Mouse (Mus musculus): ENCODE data around the gene Prss50. TPM values are rescaled to one million over a fixed set of nuclear protein-coding genes. Genes with fewer than 3 reads are reported as not detected.
A peak's percentile ranks its signal among the peaks of the same experiment; 100 is the strongest.

Prss50 gene
- polyA plus RNA-seq, 1 experiment from 2014 or later: 0.15 TPM

- no peak overlapping the region for H3K4me2 ChIP-seq (replicated peaks)
- WGBS: 70% methylated on average over 10 of the region's 10 CpGs
- H3K27ac ChIP-seq (replicated peaks): no peak overlapping the region
- peaks cover 8% of the 10 kb centered on the region; the same call in 1 of the 2 replicates for H3K4me1 ChIP-seq
- no peak overlapping the region for H3K4me3 ChIP-seq
- no peaks in the 10 kb centered on the region for H3K27me3 ChIP-seq
- no peak for ATAC-seq (replicated peaks)
- no peaks in the 10 kb centered on the region for H3K9me3 ChIP-seq
- H3K36me3 ChIP-seq: no peaks in the 10 kb centered on the region
- no peak overlapping the region for H3K9ac ChIP-seq (replicated peaks)
These were observed 35.7 kb downstream of the Prss50 start for GRCm38 (mm10) chr9:110893429-110893828.

GRCm38 (mm10) chr9:110895507-110895906 lies 37.7 kb downstream of the Prss50 start:
- H3K4me3 ChIP-seq: no peak overlapping the region
- no peaks in the 10 kb centered on the region for H3K36me3 ChIP-seq
- H3K4me1 ChIP-seq: peaks cover 8% of the 10 kb centered on the region; the same call in 1 of the 2 replicates
- no peak for ATAC-seq (replicated peaks)
- H3K27ac ChIP-seq (replicated peaks): no peak overlapping the region
- H3K9ac ChIP-seq (replicated peaks): no peak overlapping the region
- 63% methylated on average over 5 of the region's 5 CpGs for WGBS
- H3K27me3 ChIP-seq: no peaks in the 10 kb centered on the region
- no peak overlapping the region for H3K4me2 ChIP-seq (replicated peaks)
- H3K9me3 ChIP-seq: no peaks in the 10 kb centered on the region

GRCm38 (mm10) chr9:110895994-110896393 lies 38.2 kb downstream of the Prss50 start:
- H3K27me3 ChIP-seq: no peaks in the 10 kb centered on the region
- no peak overlapping the region for H3K4me3 ChIP-seq
- no peak overlapping the region for H3K27ac ChIP-seq (replicated peaks)
- WGBS: 13% methylated on average over 7 of the region's 7 CpGs
- 0 out of 2 replicates have a peak, but pooled peaks have one; percentile 26 for ATAC-seq (replicated peaks)
- H3K4me2 ChIP-seq (replicated peaks): 0 out of 2 replicates have a peak overlapping the region, but pooled peaks have one; percentile 12
- no peaks in the 10 kb centered on the region for H3K36me3 ChIP-seq
- no peaks in the 10 kb centered on the region for H3K9me3 ChIP-seq
- no peak overlapping the region for H3K9ac ChIP-seq (replicated peaks)
- peaks cover 8% of the 10 kb centered on the region; the same call in 1 of the 2 replicates for H3K4me1 ChIP-seq

DNA sequence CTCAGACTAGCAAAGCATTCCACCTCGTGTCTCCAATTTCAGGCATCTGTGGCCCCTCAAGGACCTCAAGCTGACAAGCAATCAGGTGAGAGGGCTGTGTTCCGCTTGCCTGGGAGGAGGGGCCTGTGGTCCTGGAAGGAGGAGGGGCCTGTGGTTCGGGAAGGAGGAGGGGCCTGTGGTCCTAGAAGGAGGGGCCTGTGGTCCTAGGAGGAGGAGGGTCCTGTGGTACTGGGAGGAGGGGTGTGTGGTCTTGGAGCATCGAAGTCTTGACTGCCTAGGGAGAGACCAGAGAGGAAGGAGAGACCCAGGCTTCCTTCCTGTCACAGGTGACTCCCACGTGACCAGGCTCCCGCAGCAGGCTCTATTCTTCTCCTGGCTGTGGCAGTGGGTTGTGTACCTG lies 38.8 kb downstream of the Prss50 start:
- no peaks in the 10 kb centered on the region for H3K9me3 ChIP-seq
- no peak overlapping the region for H3K9ac ChIP-seq (replicated peaks)
- no peaks in the 10 kb centered on the region for H3K27me3 ChIP-seq
- no peak overlapping the region for H3K27ac ChIP-seq (replicated peaks)
- WGBS: 9% methylated on average over 6 of the region's 6 CpGs
- ATAC-seq (replicated peaks): 0 out of 2 replicates have a peak, but pooled peaks have one; percentile 48
- H3K36me3 ChIP-seq: no peaks in the 10 kb centered on the region
- peaks cover 8% of the 10 kb centered on the region; the same call in 1 of the 2 replicates for H3K4me1 ChIP-seq
- no peak overlapping the region for H3K4me3 ChIP-seq
- 0 out of 2 replicates have a peak overlapping the region, but pooled peaks have one; percentile 12 for H3K4me2 ChIP-seq (replicated peaks)

GRCm38 (mm10) chr9:110899451-110900008 lies 41.8 kb downstream of the Prss50 start:
- 63% methylated on average over 10 of the region's 10 CpGs for WGBS
- Histone ChIP-seq H3K4me2 (replicated peaks) (no peak overlapping the region), H3K9me3 (no peaks in the 10 kb centered on the region), H3K4me3 (no peak overlapping the region), H3K4me1 (peaks cover 8% of the 10 kb centered on the region; the same call in 1 of the 2 replicates), H3K27me3 (no peaks in the 10 kb centered on the region), H3K36me3 (no peaks in the 10 kb centered on the region), H3K9ac (replicated peaks) (no peak overlapping the region), H3K27ac (replicated peaks) (no peak overlapping the region)
- no peak for ATAC-seq (replicated peaks)

- peaks cover 4% of the 10 kb centered on the region; the same call in 1 of the 2 replicates for H3K4me1 ChIP-seq
- WGBS: 76% methylated on average over 6 of the region's 6 CpGs
- no peaks in the 10 kb centered on the region for H3K9me3 ChIP-seq
- no peak overlapping the region for H3K4me3 ChIP-seq
- H3K27ac ChIP-seq (replicated peaks): no peak overlapping the region
- no peaks in the 10 kb centered on the region for H3K36me3 ChIP-seq
- H3K4me2 ChIP-seq (replicated peaks): no peak overlapping the region
- no peaks in the 10 kb centered on the region for H3K27me3 ChIP-seq
- no peak overlapping the region for H3K9ac ChIP-seq (replicated peaks)
- ATAC-seq (replicated peaks): no peak
These were observed 43.4 kb downstream of the Prss50 start for GRCm38 (mm10) chr9:110901204-110901603.

GRCm38 (mm10) chr9:110902271-110902670 lies 44.5 kb downstream of the Prss50 start:
- 69% methylated on average over 4 of the region's 4 CpGs for WGBS
- ATAC-seq (replicated peaks): no peak

DNA sequence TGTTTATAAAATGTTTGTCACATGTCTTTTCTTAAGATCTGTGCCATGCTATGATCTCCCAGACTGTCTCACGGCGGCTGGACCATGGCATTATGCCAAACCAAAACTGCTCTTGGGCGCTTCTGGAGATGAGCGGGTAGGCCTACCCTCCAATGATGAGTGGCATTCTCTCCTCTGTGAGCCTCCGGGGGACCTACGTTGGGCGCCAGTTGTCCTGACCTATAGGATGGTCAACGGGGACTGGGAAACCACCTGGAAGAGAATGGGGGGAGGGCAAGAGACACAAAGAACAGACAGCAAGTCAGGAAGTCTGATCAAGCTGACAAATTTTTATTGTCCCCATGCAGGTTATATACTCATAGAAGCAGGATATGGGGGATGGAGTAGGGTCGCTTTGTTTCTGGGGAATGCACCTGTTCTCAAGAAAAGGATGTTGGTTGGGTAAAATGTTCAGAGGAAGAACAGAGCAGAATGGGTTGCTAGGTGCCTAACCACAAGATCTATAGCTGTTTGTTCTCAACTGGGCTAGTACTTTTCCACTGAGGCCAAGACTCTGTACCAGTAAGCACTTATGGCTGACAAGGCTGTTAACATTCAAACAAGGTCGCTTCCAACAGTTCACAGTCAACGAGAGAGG lies 49.6 kb downstream of the Prss50 start:
- no peak overlapping the region for H3K9ac ChIP-seq (replicated peaks)
- 94% methylated on average over 11 of the region's 11 CpGs for WGBS
- H3K9me3 ChIP-seq: no peaks in the 10 kb centered on the region
- no peak overlapping the region for H3K4me3 ChIP-seq
- H3K4me2 ChIP-seq (replicated peaks): no peak overlapping the region
- H3K27me3 ChIP-seq: no peaks in the 10 kb centered on the region
- H3K27ac ChIP-seq (replicated peaks): no peak overlapping the region
- no peaks in the 10 kb centered on the region for H3K36me3 ChIP-seq
- ATAC-seq (replicated peaks): no peak
- no peaks in the 10 kb centered on the region for H3K4me1 ChIP-seq

More at GRCm38 (mm10) chr9:110902271-110902670, 44.5 kb downstream of the Prss50 start:
- H3K9me3 ChIP-seq: no peaks in the 10 kb centered on the region
- no peak overlapping the region for H3K9ac ChIP-seq (replicated peaks)
- no peaks in the 10 kb centered on the region for H3K27me3 ChIP-seq
- H3K4me1 ChIP-seq: no peaks in the 10 kb centered on the region
- H3K27ac ChIP-seq (replicated peaks): no peak overlapping the region
- H3K4me2 ChIP-seq (replicated peaks): no peak overlapping the region
- H3K4me3 ChIP-seq: no peak overlapping the region
- H3K36me3 ChIP-seq: no peaks in the 10 kb centered on the region

GRCm38 (mm10) chr9:110907838-110908630 lies 50.3 kb downstream of the Prss50 start:
- 81% methylated on average over 4 of the region's 4 CpGs for WGBS
- H3K4me1 ChIP-seq: no peaks in the 10 kb centered on the region
- no peaks in the 10 kb centered on the region for H3K9me3 ChIP-seq
- H3K4me3 ChIP-seq: no peak overlapping the region
- no peak overlapping the region for H3K4me2 ChIP-seq (replicated peaks)
- H3K9ac ChIP-seq (replicated peaks): no peak overlapping the region
- no peaks in the 10 kb centered on the region for H3K36me3 ChIP-seq
- no peak for ATAC-seq (replicated peaks)
- no peaks in the 10 kb centered on the region for H3K27me3 ChIP-seq
- no peak overlapping the region for H3K27ac ChIP-seq (replicated peaks)

- 89% methylated on average over 3 of the region's 3 CpGs for whole genome bisulfite sequencing
- no peak for ATAC-seq (replicated peaks)
- H3K27me3 ChIP-seq: no peaks in the 10 kb centered on the region
- H3K9ac ChIP-seq (replicated peaks): no peak overlapping the region
- no peak overlapping the region for H3K4me3 ChIP-seq
- H3K4me1 ChIP-seq: no peaks in the 10 kb centered on the region
- no peak overlapping the region for H3K4me2 ChIP-seq (replicated peaks)
- H3K9me3 ChIP-seq: no peaks in the 10 kb centered on the region
- H3K27ac ChIP-seq (replicated peaks): no peak overlapping the region
- H3K36me3 ChIP-seq: no peaks in the 10 kb centered on the region
These were observed 50.9 kb downstream of the Prss50 start for GRCm38 (mm10) chr9:110908631-110909016.

GRCm38 (mm10) chr9:110909371-110909967 lies 51.7 kb downstream of the Prss50 start:
- no peaks in the 10 kb centered on the region for H3K4me1 ChIP-seq
- no peak overlapping the region for H3K4me2 ChIP-seq (replicated peaks)
- no peak overlapping the region for H3K27ac ChIP-seq (replicated peaks)
- no peak overlapping the region for H3K4me3 ChIP-seq
- no peaks in the 10 kb centered on the region for H3K27me3 ChIP-seq
- no peak for ATAC-seq (replicated peaks)
- no peak overlapping the region for H3K9ac ChIP-seq (replicated peaks)
- 70% methylated on average over 6 of the region's 6 CpGs for WGBS
- no peaks in the 10 kb centered on the region for H3K9me3 ChIP-seq
- no peaks in the 10 kb centered on the region for H3K36me3 ChIP-seq

Data from forebrain, embryonic 15.5 days (tissue).